Mouse (Mus musculus) midbrain, embryonic 10.5 days (tissue): ENCODE data around the gene Sacs. TPM values are rescaled to one million over a fixed set of nuclear protein-coding genes. Genes with fewer than 3 reads are reported as not detected.
"Not testable (repeated sequence)": the region's sequence is repeated elsewhere in the genome, so short reads cannot be mapped to it uniquely, and the experiment has no call there.

Experiments
- DNase-seq: peaks from one replicate; pipeline ENCODE4 v3.0.0-alpha.2; 2017; ENCODE audit warnings: low spot score
- H3K27ac ChIP-seq: fragments of 300-500 bp; sonication (generic); replicated peaks from 2 replicates; pipeline ENCODE4 v1.5.1; 2016; ENCODE audit warnings: mild to moderate bottlenecking
- H3K27me3 ChIP-seq: fragments of 300-500 bp; sonication (generic); 2 replicates; pipeline ENCODE4 v1.6.1; 2016; ENCODE audit warnings: low read depth, mild to moderate bottlenecking; ENCODE audit not compliant: poor library complexity, severe bottlenecking
- H3K36me3 ChIP-seq: fragments of 300-500 bp; sonication (generic); 2 replicates; pipeline ENCODE4 v1.6.1; 2016; ENCODE audit warnings: mild to moderate bottlenecking, moderate library complexity
- H3K4me1 ChIP-seq: fragments of 300-500 bp; sonication (generic); 2 replicates; pipeline ENCODE4 v1.6.1; 2016
- H3K4me3 ChIP-seq: fragments of 300-500 bp; sonication (generic); 2 replicates; pipeline ENCODE4 v1.5.1; 2016; ENCODE audit warnings: mild to moderate bottlenecking, moderate library complexity
- H3K9me3 ChIP-seq: fragments of 300-500 bp; sonication (generic); replicated peaks from 2 replicates; pipeline ENCODE4 v1.6.1; 2016; ENCODE audit warnings: mild to moderate bottlenecking
- WGBS: fragments of 180-500 bp; shearing (Covaris S2); methylation state at CpG from one replicate; pipeline ENCODE4 v1.1.7; 2016; 5-methylcytosine and 5-hydroxymethylcytosine counted together
- polyA plus RNA-seq: library from polyadenylated mRNA; unstranded; fragments of >200 nt; fragmentation: Nextera tagmentation; extraction: Ambion mirVana; gene quantifications from 2 replicates; pipeline ENCODE4 v1.2.1, GENCODE M21; 2016

Sacs gene
- 2.9 and 3.3 TPM in 2 replicates for polyA plus RNA-seq

DNA sequence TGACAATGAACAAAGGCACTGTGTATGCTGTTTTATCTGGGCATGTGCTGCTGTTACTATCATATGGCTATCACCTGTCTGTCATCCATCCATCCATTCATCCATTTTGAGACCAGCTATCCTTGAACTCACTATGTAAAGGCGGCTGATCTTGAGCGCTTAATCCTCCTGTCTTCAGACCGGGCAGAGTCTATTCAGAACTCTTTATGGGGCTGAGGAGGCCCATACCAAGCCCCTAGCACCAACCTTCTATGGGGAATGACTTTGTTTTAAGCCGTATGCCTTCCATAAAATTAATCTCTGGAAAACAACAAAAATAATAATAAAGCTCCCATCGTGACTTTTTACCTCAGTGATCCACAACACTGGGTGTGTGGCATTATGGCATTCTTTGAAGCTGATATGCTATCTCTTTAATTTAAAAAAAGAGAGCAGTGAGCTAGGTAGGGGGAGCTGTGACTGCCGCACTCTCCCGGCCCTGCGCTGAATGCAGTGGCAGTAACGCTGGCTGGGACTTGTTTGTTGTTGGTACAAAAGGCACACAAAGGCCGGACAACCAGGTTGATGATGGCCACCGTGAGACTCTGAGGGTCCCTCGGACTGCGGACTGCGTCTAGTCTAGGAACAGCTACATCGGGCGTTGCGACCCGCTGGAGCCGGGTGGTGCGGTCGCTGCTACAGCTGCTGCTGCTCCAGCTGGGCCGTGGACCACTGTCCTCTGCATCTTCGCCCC is at the start of gene Sacs:
TSS of gene Sacs (plus strand) at position 464 of the 733 bp plus-strand sequence.
- H3K27ac ChIP-seq: peak within 1 kb of the TSS; percentile 83
- H3K9me3 ChIP-seq: no peaks in the 10 kb centered on the region
- H3K4me1 ChIP-seq: peaks cover 28% of the 10 kb centered on the region
- H3K36me3 ChIP-seq: no peaks in the 10 kb centered on the region
- H3K4me3 ChIP-seq: peak within 1 kb of the TSS; percentile 61
- 4% methylated on average over 23 of the region's 23 CpGs for WGBS
- H3K27me3 ChIP-seq: peaks cover 32% of the 10 kb centered on the region
- peak; percentile 57 for DNase-seq

DNA sequence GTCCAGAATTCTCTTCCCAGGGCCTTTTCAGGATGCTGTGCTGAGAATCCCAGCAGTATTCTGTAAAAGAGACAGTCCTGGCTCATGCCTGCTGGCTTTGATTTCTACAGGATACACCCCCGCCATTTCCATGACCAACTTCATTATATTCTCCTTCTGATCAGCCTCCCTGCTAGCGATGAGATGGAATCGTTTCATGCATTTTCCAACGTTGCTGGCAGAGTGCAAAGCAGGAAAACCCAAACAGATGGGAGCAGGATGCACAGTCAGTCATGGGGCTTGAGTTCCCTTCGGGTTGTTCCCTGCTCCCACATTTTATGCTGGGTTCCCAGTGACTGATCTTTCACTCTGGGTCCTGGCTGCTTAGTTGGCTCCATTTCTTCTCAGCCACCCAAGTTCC is 47.3 kb upstream of the Sacs start:
- DNase-seq: no peak
- WGBS: 87% methylated on average over 5 of the region's 5 CpGs

DNA sequence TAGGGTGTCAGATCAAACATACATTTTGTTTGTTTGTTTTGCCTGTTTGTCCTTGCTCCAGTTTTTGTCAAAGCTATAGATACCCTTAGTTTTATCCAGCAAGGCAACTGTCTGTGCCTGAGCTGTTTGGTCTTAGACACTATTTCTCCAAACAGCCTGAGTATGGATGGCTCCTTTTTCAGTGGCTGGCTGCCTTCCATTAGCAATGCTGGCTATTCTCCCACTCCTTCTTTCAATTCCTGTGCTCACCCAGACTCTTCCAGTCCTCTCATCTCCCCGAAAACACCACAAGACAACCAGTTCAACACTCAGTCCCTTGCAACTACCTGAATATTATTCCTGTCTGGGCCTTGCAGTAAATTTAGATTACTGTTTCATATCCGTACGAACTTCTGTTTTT is 46.2 kb upstream of the Sacs start:
- no peaks in the 10 kb centered on the region for H3K4me1 ChIP-seq
- no peak for DNase-seq
- H3K36me3 ChIP-seq: no peaks in the 10 kb centered on the region
- no peaks in the 10 kb centered on the region for H3K27me3 ChIP-seq
- 93% methylated on average over 3 of the region's 3 CpGs for WGBS
- no peak overlapping the region for H3K27ac ChIP-seq
- no peak overlapping the region for H3K4me3 ChIP-seq
- no peaks in the 10 kb centered on the region for H3K9me3 ChIP-seq

More for the DNA sequence above, 47.3 kb upstream of the Sacs start:
- Histone ChIP-seq H3K4me1 (no peaks in the 10 kb centered on the region), H3K4me3 (no peak overlapping the region), H3K36me3 (no peaks in the 10 kb centered on the region), H3K9me3 (no peaks in the 10 kb centered on the region), H3K27me3 (no peaks in the 10 kb centered on the region), H3K27ac (no peak overlapping the region)

DNA sequence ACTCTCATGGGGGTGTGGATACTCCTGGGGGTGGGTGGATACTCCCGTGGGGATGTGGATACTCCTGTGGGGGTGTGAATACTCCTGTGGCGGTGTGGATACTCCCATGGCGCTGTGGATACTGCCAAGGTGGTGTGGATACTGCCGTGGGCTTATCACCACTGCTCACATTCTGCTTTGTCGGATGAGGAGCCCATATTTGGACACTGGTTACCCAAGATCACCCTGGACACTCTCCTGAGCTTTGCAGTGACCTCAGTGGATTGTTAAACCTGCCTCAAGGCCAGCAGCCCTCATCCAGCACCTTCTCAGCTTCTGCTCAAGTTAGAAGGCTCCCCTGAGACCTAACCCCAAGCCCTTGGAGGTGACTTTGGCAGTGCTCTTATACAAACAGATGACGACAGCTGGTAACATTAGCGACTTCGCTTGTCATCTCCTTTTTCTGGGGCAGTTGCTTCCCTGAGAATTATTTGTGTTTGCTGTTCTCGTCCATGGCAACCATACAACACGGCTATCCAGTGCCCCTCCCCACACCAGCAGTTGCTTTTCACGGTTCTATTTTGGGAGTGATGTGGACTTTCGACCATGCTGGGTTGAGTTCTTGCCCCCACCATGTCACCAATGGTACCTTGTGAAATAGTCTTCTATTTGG is 40.2 kb upstream of the Sacs start:
- DNase-seq: no peak
- 87% methylated on average over 12 of the region's 12 CpGs for WGBS

DNA sequence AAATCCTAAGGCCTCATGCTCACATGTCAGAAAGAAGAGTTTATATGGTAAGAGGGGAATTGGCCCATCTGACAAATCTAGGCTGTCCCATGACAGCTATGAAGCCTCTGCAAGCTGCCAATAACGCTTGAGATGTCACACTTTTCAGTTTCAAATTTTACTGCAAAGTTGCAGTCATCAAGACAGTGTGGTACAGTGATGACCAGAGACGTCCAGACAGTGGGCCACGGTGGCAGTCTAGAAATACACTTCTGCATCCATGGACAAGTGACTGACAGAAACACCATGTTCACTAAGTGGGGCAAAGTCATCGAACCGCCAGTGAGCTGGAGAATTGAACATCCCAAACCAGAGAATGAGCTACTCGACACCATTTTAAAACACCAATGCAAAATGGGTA is 37.5 kb upstream of the Sacs start:
- WGBS: 87% methylated on average over 6 of the region's 6 CpGs
- Histone ChIP-seq H3K36me3 (no peaks in the 10 kb centered on the region), H3K9me3 (no peaks in the 10 kb centered on the region), H3K27me3 (no peaks in the 10 kb centered on the region; the same call in 1 of the 2 replicates), H3K27ac (no peak overlapping the region), H3K4me3 (no peak overlapping the region), H3K4me1 (peaks cover 11% of the 10 kb centered on the region)
- no peak for DNase-seq

More for the DNA sequence above, 40.2 kb upstream of the Sacs start:
- Histone ChIP-seq H3K4me1 (peaks cover 11% of the 10 kb centered on the region), H3K9me3 (no peaks in the 10 kb centered on the region), H3K27me3 (no peaks in the 10 kb centered on the region), H3K27ac (0 out of 2 replicates have a peak overlapping the region, but pooled peaks have one; percentile 10), H3K36me3 (no peaks in the 10 kb centered on the region), H3K4me3 (no peak overlapping the region)

DNA sequence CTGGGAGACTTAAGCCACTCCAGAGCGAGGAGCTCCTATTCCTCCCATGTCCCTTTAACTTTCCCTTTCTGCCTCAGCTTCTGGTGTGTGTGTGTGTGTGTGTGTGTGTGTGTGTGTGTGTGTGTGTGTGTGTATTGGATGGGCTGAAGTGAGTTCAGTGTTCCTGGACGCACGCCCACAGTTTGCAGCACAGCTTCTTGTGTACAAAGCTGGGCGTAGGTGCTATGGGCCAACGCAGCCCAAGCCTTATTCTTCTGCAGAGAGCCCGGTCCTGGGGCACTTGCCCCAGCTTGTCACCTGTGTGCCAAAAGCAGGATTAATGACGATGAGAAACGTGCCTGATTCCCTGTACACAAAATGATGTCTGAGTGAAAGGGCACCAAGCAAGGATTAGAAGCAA is 31.9 kb upstream of the Sacs start:
- 0 out of 2 replicates have a peak, but pooled peaks cover 3% of the 10 kb centered on the region for H3K4me1 ChIP-seq
- DNase-seq: no peak
- no peak overlapping the region for H3K4me3 ChIP-seq
- peaks cover 14% of the 10 kb centered on the region for H3K27me3 ChIP-seq
- WGBS: 83% methylated on average over 8 of the region's 8 CpGs
- H3K36me3 ChIP-seq: no peaks in the 10 kb centered on the region
- no peaks in the 10 kb centered on the region for H3K9me3 ChIP-seq
- H3K27ac ChIP-seq: no peak overlapping the region

DNA sequence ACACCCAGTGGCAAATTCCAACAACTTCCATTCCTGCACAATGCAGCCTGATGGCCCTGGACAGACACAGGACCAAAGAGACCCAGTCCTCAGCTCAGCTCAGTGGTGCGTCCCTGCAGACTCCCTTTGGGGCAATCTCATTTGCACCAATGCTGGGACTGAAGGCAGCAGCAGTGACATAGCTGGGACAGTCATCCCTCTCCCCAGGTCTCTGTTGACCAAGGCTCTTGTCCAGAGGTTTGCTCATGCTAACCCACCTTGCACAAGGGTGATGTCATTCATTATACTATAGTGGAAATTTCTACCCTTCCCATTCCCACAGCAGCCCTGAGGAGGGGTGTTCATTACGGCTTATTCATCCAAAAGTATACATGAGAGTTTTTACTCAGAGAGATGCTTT is 29.6 kb upstream of the Sacs start:
- H3K4me3 ChIP-seq: no peak overlapping the region
- H3K36me3 ChIP-seq: no peaks in the 10 kb centered on the region
- 87% methylated on average over 2 of the region's 2 CpGs for WGBS
- no peaks in the 10 kb centered on the region for H3K9me3 ChIP-seq
- no peak overlapping the region for H3K27ac ChIP-seq
- peaks cover 15% of the 10 kb centered on the region for H3K27me3 ChIP-seq
- DNase-seq: no peak
- H3K4me1 ChIP-seq: peaks cover 7% of the 10 kb centered on the region

DNA sequence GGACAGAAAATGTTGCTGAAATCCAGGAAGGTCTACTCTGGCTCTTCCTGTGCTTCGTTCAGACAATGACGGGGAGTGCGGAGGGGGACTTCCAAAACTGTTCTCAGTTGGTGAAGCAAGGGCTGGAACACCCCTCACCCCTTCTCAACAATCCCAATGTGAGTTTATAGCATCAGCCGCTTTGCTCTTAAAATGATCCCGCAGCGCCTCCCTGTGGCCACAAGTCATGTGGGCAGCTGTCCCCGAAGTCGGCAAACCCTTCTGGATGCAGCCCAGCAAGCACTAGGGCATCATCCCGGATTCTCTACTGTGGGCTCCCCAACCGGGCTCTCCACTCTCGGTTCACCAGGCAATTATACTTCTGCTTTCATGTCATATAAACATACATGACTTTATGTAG is 25.9 kb upstream of the Sacs start:
- DNase-seq: peak; percentile 88
- Histone ChIP-seq H3K27ac (0 out of 2 replicates have a peak overlapping the region, but pooled peaks have one; percentile 23), H3K27me3 (peaks cover 15% of the 10 kb centered on the region), H3K9me3 (no peaks in the 10 kb centered on the region), H3K36me3 (no peaks in the 10 kb centered on the region), H3K4me3 (no peak overlapping the region), H3K4me1 (peaks cover 4% of the 10 kb centered on the region)
- WGBS: 5% methylated on average over 11 of the region's 11 CpGs

DNA sequence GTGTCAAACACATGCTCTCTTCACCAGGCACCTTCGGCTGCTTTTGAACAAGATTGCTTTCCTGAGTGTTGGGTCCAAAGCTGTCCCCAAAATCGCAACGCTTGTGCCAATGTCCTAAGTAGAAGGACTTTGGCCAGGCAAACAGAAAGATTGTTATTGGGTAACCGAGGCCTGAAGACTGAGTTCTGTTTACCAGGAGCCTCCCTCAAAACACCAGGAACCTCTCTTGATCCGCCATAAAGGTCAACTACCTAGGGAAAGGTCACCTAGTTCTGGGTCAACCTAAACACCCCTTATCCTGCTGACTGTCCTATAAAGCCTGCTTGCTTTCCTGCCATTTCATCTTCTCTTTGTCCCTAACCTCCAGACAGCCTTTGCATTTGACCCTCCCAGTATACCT is 13.5 kb upstream of the Sacs start:
- no peaks in the 10 kb centered on the region for H3K27me3 ChIP-seq
- WGBS: 86% methylated on average over 5 of the region's 5 CpGs
- H3K4me1 ChIP-seq: no peaks in the 10 kb centered on the region
- no peaks in the 10 kb centered on the region for H3K9me3 ChIP-seq
- DNase-seq: no peak
- H3K36me3 ChIP-seq: no peaks in the 10 kb centered on the region
- no peak overlapping the region for H3K27ac ChIP-seq
- no peak overlapping the region for H3K4me3 ChIP-seq

DNA sequence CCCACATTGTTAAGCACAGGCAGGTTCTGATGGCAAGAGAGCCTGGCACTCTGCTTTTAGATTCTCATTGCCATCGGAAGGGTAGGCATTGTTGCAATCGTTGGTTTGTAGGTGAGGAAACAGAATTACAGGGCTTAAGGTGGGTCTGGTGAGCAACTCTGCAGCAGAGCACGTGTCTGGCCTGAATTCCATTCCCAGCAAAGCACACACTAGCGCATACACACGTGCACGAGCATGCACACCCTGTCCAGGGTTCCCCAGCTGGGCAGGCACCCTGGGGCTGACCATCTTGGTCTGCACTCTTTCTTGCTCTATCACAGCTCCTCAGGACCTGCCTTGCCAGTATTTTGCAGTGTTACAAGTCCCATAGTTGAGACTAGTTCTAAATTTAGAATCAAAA is 13.1 kb upstream of the Sacs start:
- Histone ChIP-seq H3K27me3 (no peaks in the 10 kb centered on the region), H3K4me3 (no peak overlapping the region), H3K9me3 (no peaks in the 10 kb centered on the region), H3K36me3 (no peaks in the 10 kb centered on the region), H3K4me1 (no peaks in the 10 kb centered on the region), H3K27ac (no peak overlapping the region)
- no peak for DNase-seq
- WGBS: 89% methylated on average over 6 of the region's 6 CpGs

DNA sequence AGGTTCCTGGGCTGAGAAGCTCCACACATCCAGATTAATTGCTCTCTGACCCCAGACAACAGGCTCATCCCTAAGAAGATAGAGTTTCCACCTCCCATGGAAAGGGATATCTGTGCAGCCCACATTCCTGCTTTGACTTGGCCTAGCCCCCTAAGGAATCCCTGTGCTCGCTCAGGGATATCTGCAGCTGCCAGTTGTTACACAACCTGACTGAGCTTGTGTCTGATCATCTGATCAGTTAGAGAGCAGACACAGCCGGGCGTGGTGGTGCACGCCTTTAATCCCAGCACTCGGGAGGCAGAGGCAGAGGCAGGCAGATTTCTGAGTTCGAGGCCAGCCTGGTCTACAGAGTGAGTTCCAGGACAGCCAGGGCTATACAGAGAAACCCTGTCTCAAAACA is 10.9 kb upstream of the Sacs start:
- 93% methylated on average over 6 of the region's 6 CpGs for WGBS

DNA sequence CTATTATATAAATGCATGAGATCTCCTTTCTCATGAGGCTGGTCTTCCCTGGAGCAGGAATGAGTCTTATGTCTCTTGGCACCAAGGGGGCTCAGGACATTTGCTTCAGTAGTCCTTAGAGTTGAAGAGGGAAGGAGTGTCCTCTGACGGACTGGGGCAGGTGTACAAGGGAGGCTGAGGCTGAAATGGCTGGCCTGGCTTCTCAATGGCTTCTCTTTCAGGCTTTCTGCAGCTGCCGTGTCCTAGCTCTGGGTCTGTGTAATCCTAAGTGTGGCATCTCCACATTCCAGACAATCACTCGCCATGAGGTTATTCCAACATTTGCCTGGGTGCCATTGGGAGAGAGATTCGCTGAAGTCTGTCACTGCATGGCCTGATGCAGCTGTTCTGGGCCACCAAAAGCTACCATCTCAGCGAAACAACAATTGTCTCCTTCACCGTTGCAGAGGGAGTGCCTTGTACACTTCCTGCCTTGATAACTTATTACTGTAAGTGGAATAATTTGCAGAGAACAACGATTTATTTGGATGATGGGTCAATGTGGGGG is 9.2 kb upstream of the Sacs start:
- WGBS: 87% methylated on average over 7 of the region's 7 CpGs
- Histone ChIP-seq H3K36me3 (no peaks in the 10 kb centered on the region), H3K27ac (no peak overlapping the region), H3K4me3 (no peak overlapping the region), H3K27me3 (no peaks in the 10 kb centered on the region; the same call in 1 of the 2 replicates), H3K9me3 (no peaks in the 10 kb centered on the region), H3K4me1 (peaks cover under 1% of the 10 kb centered on the region)
- DNase-seq: no peak

More for the DNA sequence above, 10.9 kb upstream of the Sacs start:
- H3K4me3 ChIP-seq, H3K4me1 ChIP-seq, H3K36me3 ChIP-seq, H3K9me3 ChIP-seq, H3K27ac ChIP-seq, H3K27me3 ChIP-seq, DNase-seq: not testable (repeated sequence)

DNA sequence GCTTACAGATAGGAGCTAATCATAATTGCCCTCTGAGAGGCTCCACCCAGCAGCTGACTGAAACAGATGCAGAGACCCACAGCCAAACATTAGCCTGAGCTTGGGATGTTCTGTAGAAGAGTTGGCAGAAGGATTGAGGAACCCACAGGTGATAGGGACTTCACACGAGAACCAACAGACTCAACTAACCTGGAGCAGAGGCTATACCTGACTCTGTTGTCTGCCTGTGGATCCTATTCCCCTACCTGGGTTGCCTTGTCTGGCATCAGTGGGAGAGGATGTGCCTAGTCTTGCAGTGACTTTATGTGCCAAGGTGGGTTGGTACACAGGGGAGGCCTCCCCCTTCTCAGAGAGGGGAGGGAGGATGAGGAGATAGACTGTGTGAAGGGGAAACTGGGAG is 5.7 kb upstream of the Sacs start:
- WGBS: 94% methylated on average over 1 of the region's 1 CpGs
- no peak overlapping the region for H3K27ac ChIP-seq

More for the DNA sequence above, 5.7 kb upstream of the Sacs start:
- H3K27me3 ChIP-seq: peaks cover 5% of the 10 kb centered on the region
- no peak for DNase-seq
- no peaks in the 10 kb centered on the region for H3K36me3 ChIP-seq
- peaks cover 15% of the 10 kb centered on the region for H3K4me1 ChIP-seq
- H3K9me3 ChIP-seq: no peaks in the 10 kb centered on the region
- H3K4me3 ChIP-seq: no peak overlapping the region
